Mouse (Mus musculus) forebrain, embryonic 11.5 days (tissue): ENCODE results near the gene Stard3. TPM values are rescaled to one million over a fixed set of nuclear protein-coding genes. Genes with fewer than 3 reads are reported as not detected.
A peak's percentile ranks its signal among the peaks of the same experiment; 100 is the strongest.

Experiments used
- ATAC-seq: fragments of 200-750 bp; cut with Nextera tagmentation; replicated peaks from 2 replicates; pipeline ENCODE4 v1.8.0; 2017; ENCODE audit warnings: moderate TSS enrichment; ENCODE audit not compliant: low FRiP score
- DNase-seq: peaks from one replicate; pipeline ENCODE4 v3.0.0-alpha.2; 2017; ENCODE audit warnings: low spot score
- H3K27ac ChIP-seq: fragments of 300-500 bp; sonication (generic); 2 replicates; pipeline ENCODE4 v1.5.1; 2014; ENCODE audit warnings: low read depth, low read length
- H3K27me3 ChIP-seq: fragments of 300-500 bp; sonication (generic); 2 replicates; pipeline ENCODE4 v1.6.1; 2014; ENCODE audit warnings: mild to moderate bottlenecking, low read length, mixed read lengths; ENCODE audit not compliant: control insufficient read depth, insufficient read depth
- H3K36me3 ChIP-seq: fragments of 300-500 bp; sonication (generic); 2 replicates; pipeline ENCODE4 v1.6.1; 2014; ENCODE audit warnings: mild to moderate bottlenecking, low read length, moderate library complexity, mixed read lengths; ENCODE audit not compliant: control insufficient read depth, insufficient read depth
- H3K4me1 ChIP-seq: fragments of 300-500 bp; sonication (generic); replicated peaks from 2 replicates; pipeline ENCODE4 v1.6.1; 2014; ENCODE audit warnings: low read length, mixed read lengths; ENCODE audit not compliant: control insufficient read depth, insufficient read depth
- H3K4me2 ChIP-seq: fragments of 300-500 bp; sonication (generic); 2 replicates; pipeline ENCODE4 v1.6.1; 2014; ENCODE audit warnings: low read depth, mild to moderate bottlenecking, low read length, moderate library complexity, mixed read lengths; ENCODE audit not compliant: severe bottlenecking
- H3K4me3 ChIP-seq: fragments of 300-500 bp; sonication (generic); 2 replicates; pipeline ENCODE4 v1.5.1; 2014; ENCODE audit warnings: low read depth, low read length
- H3K9ac ChIP-seq: fragments of 300-500 bp; sonication (generic); 2 replicates; pipeline ENCODE4 v1.6.1; 2014; ENCODE audit warnings: low read length
- H3K9me3 ChIP-seq: fragments of 300-500 bp; sonication (generic); 2 replicates; pipeline ENCODE4 v1.6.1; 2016; ENCODE audit warnings: low read length, mixed read lengths; ENCODE audit not compliant: control insufficient read depth
- WGBS: fragments of 180-500 bp; shearing (Covaris S2); extraction: QIAGEN DNeasy Blood & Tissue Kit; methylation state at CpG from one replicate; pipeline ENCODE4 v1.1.7; 2014; 5-methylcytosine and 5-hydroxymethylcytosine counted together
- polyA plus RNA-seq: library from polyadenylated mRNA; unstranded; fragments of >200 nt; fragmentation: Nextera tagmentation; extraction: Ambion mirVana; gene quantifications from 2 replicates; pipeline ENCODE4 v1.2.1, GENCODE M21; 2014

Gene Stard3
- polyA plus RNA-seq, 1 experiment from 2014 or later: 38.1 TPM

- H3K4me3 ChIP-seq: peak within 1 kb of the TSS; percentile 41
- H3K4me1 ChIP-seq: peaks cover 13% of the 10 kb centered on the region
- peak within 1 kb of the TSS; percentile 55 for H3K9ac ChIP-seq
- peaks cover 67% of the 10 kb centered on the region for H3K27me3 ChIP-seq
- no peaks in the 10 kb centered on the region for H3K9me3 ChIP-seq
- under 1% methylated on average over 55 of the region's 55 CpGs for WGBS
- DNase-seq (peak; percentile 73), ATAC-seq (peak; percentile 75)
- no peak within 1 kb of the TSS for H3K27ac ChIP-seq
- peak within 1 kb of the TSS; percentile 91 for H3K4me2 ChIP-seq
- H3K36me3 ChIP-seq: no peaks in the 10 kb centered on the region
Measured at GRCm38 (mm10) chr11:98348083-98348961, 9.8 kb upstream of the Stard3 start, which contains the start of gene Ppp1r1b. Ppp1r1b (plus strand) TSS chr11:98348404.

- WGBS: 2% methylated on average over 9 of the region's 9 CpGs
- H3K27ac ChIP-seq: no peak overlapping the region
- H3K27me3 ChIP-seq: peaks cover 71% of the 10 kb centered on the region
- H3K9ac ChIP-seq: no peak overlapping the region
- no peak for ATAC-seq
- peak overlapping the region; percentile 41; the same call in 1 of the 2 replicates for H3K4me3 ChIP-seq
- H3K4me2 ChIP-seq: no peak overlapping the region
- H3K36me3 ChIP-seq: no peaks in the 10 kb centered on the region
- peaks cover 13% of the 10 kb centered on the region for H3K4me1 ChIP-seq
- DNase-seq: no peak
- H3K9me3 ChIP-seq: no peaks in the 10 kb centered on the region
Measured at GRCm38 (mm10) chr11:98349308-98349707, 8.9 kb upstream of the Stard3 start.

DNA sequence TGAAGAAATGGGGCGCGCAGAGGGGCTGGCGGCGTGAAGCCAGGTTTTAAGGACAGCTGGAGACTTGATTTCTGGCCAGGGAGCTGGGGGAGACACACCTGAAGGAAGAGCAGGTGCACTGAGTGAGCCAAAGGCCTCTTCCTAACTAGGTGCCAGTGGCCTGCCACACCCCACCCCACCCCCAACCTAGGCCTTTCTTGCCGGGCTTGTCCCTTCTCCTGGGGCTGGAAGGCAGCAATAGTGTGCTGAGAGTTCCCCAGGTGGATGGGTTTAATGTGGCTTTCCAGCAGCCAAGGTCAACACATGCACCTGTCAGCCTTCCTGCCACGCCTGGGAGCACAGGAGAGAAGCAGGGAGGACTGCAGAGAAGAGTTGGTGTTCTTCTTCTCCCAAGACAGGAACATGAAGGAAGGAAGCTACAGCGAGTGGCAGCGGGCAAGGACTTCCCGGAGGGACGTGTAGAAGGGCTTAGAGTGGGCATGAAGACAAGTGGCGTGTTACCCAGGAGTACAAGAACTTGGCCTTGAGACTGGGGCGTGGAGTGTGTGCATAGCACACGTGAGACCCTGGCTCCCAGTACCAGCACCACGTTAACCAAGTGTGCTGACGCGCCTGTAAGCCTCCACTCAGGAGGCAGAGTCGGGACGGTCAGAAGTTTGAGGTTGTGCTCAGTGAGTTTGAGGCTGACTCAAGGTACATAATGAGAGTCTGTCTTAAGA, 5.7 kb upstream of the Stard3 start:
- no peak for ATAC-seq

DNA sequence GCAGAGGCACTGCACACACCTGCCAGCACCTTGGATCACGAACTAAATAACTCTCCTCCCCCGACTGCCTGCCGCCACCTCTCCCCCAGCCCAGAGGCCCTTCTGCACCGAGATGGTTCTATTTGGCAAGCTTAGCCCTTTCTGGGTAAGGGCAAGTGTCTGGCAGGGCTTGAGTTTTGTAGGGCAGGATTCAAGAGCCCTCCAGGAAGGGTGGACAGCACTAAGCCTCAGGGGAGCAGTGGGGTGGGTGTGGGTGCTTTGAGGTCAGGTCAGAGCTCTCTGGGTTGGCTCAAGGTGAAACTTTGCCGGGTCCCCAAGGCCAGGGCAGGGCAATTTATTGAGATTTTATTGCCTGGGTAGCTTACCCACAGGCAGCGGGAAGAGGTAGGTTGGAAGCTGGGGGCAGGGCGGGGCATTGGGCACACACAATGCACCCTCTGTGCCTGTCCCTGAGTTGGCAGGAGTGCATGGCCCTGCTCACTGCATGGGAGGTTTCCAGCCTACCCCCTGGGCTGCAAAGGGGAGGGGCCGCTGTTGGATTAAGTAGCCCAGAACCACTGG, 4.4 kb upstream of the Stard3 start:
- no peak for ATAC-seq
- H3K4me2 ChIP-seq: no peak overlapping the region
- DNase-seq: no peak

More for the DNA sequence above, 5.7 kb upstream of the Stard3 start:
- Histone ChIP-seq H3K27ac (no peak overlapping the region), H3K27me3 (peaks cover 54% of the 10 kb centered on the region), H3K36me3 (no peaks in the 10 kb centered on the region), H3K9me3 (no peaks in the 10 kb centered on the region), H3K9ac (no peak overlapping the region), H3K4me3 (no peak overlapping the region), H3K4me1 (peaks cover 12% of the 10 kb centered on the region), H3K4me2 (no peak overlapping the region)
- WGBS: 78% methylated on average over 18 of the region's 18 CpGs
- no peak for DNase-seq

GRCm38 (mm10) chr11:98354445-98354844, 3.7 kb upstream of the Stard3 start:
- Histone ChIP-seq H3K9ac (no peak overlapping the region), H3K4me2 (no peak overlapping the region), H3K27ac (no peak overlapping the region), H3K27me3 (peaks cover 34% of the 10 kb centered on the region), H3K4me3 (no peak overlapping the region), H3K36me3 (no peaks in the 10 kb centered on the region), H3K9me3 (no peaks in the 10 kb centered on the region), H3K4me1 (peaks cover 11% of the 10 kb centered on the region)
- no peak for DNase-seq
- ATAC-seq: no peak
- WGBS: 65% methylated on average over 14 of the region's 14 CpGs

More for the DNA sequence above, 4.4 kb upstream of the Stard3 start:
- Histone ChIP-seq H3K4me1 (peaks cover 9% of the 10 kb centered on the region), H3K9me3 (no peaks in the 10 kb centered on the region), H3K27ac (no peak overlapping the region), H3K27me3 (peaks cover 41% of the 10 kb centered on the region), H3K9ac (no peak overlapping the region), H3K36me3 (no peaks in the 10 kb centered on the region), H3K4me3 (no peak overlapping the region)
- WGBS: 37% methylated on average over 8 of the region's 8 CpGs

DNA sequence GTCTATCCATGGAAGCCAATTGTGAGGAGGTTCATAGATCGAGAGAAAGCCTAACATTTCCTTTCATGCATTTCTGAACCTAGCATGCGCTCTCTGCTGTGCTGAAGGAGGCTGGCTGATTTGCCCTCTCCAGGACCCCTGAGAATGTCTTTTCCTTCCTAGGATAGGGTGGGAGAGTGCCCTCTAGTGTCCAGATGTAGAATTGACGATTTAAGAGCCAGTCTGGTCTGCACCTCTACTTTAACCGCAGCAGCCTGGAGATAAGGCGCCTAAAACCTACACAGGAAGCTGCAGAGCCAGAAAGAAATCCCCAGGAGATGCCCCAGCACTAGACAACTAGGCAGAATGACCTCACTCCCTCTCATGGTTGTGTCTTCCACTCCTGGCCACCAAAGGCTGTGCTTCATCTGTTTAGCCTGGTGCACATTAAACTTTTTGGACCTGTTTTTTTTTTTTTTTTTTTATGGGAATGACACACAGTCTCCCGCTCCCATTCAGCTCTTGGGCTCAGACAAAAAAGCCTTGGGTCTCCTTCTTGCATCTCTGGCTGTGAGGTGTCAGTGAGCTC, 2.4 kb upstream of the Stard3 start:
- peaks cover 20% of the 10 kb centered on the region for H3K27me3 ChIP-seq

DNA sequence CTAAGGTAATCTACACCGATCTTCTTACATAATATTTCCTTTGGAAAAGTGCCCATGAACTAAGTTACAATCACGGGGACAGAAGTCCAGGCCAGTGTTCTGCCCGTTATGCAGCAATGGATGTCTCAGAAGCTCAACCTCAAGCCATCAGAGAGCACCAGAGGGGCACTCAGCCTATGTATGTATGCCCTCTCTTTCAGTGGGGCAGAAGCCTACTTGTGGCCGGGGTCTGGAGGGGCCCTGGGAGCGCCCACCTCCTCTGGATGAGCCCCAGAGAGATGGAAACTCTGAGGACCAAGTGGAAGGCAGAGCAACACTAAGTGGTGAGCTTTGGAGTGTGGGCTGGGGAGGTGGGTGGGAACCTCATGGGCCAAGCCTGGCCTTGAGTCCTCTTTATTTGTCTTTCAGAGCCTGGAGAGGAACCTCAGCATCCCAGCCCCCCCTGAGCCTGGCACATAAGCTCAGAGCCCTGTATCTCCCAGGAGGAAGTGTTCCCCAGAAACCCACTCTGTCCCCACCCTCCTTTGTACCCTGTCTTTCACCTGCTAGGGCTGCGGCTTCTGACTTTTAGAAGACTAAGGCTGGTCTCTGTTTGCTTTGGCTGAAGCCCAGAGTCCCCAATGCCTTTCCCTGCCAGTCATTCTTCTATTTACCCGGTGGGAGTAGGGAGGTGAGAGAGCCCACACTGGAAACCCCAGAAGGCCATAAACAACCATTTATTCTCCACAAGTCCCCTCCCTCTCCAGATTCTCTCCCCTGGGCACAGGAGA, 1.4 kb upstream of the Stard3 start:
- Histone ChIP-seq H3K9ac (no peak overlapping the region), H3K4me2 (no peak overlapping the region), H3K27ac (no peak overlapping the region), H3K4me1 (peaks cover 12% of the 10 kb centered on the region), H3K9me3 (no peaks in the 10 kb centered on the region), H3K36me3 (no peaks in the 10 kb centered on the region), H3K4me3 (no peak overlapping the region), H3K27me3 (peaks cover 12% of the 10 kb centered on the region; the same call in 1 of the 2 replicates)
- 86% methylated on average over 7 of the region's 7 CpGs for WGBS
- no peak for DNase-seq
- no peak for ATAC-seq

More for the DNA sequence above, 2.4 kb upstream of the Stard3 start:
- no peak overlapping the region for H3K4me3 ChIP-seq
- WGBS: 11% methylated on average over 6 of the region's 6 CpGs
- DNase-seq (peak; percentile 74), ATAC-seq (no peak)
- peaks cover 12% of the 10 kb centered on the region for H3K4me1 ChIP-seq
- H3K36me3 ChIP-seq: no peaks in the 10 kb centered on the region
- H3K4me2 ChIP-seq: no peak overlapping the region
- H3K9ac ChIP-seq: no peak overlapping the region
- no peaks in the 10 kb centered on the region for H3K9me3 ChIP-seq
- no peak overlapping the region for H3K27ac ChIP-seq
